Mouse (Mus musculus) limb, embryonic 11.5 days (tissue): ENCODE results near the gene Ndufs7. TPM values are rescaled to one million over a fixed set of nuclear protein-coding genes. Genes with fewer than 3 reads are reported as not detected.
A peak's percentile ranks its signal among the peaks of the same experiment; 100 is the strongest.

Source experiments
- ATAC-seq: fragments of 200-750 bp; cut with Nextera tagmentation; 2 replicates; pipeline ENCODE4 v1.8.0; 2017; ENCODE audit warnings: low read depth; ENCODE audit not compliant: insufficient number of reproducible peaks, low FRiP score, low TSS enrichment
- DNase-seq: peaks from one replicate; pipeline ENCODE4 v3.0.0-alpha.2; 2015; ENCODE audit warnings: low spot score
- H3K27ac ChIP-seq: fragments of 300-500 bp; sonication (generic); replicated peaks from 2 replicates; pipeline ENCODE4 v1.5.1; 2014; ENCODE audit warnings: low read depth, mild to moderate bottlenecking, low read length
- H3K27me3 ChIP-seq: fragments of 300-500 bp; sonication (generic); 2 replicates; pipeline ENCODE4 v1.6.1; 2014; ENCODE audit warnings: mild to moderate bottlenecking, low read length, mixed read lengths; ENCODE audit not compliant: control insufficient read depth, insufficient read depth
- H3K36me3 ChIP-seq: fragments of 300-500 bp; sonication (generic); 2 replicates; pipeline ENCODE4 v1.6.1; 2014; ENCODE audit warnings: mild to moderate bottlenecking, low read length, moderate library complexity, mixed read lengths; ENCODE audit not compliant: control insufficient read depth, insufficient read depth
- H3K4me1 ChIP-seq: fragments of 300-500 bp; sonication (generic); 2 replicates; pipeline ENCODE4 v1.6.1; 2014; ENCODE audit warnings: low read length, mixed read lengths; ENCODE audit not compliant: control insufficient read depth, insufficient read depth
- H3K4me2 ChIP-seq: fragments of 300-500 bp; sonication (generic); 2 replicates; pipeline ENCODE4 v1.6.1; 2014; ENCODE audit warnings: low read depth, mild to moderate bottlenecking, moderate library complexity; ENCODE audit not compliant: severe bottlenecking
- H3K4me3 ChIP-seq: fragments of 300-500 bp; sonication (generic); 2 replicates; pipeline ENCODE4 v1.5.1; 2014; ENCODE audit warnings: low read depth, low read length
- H3K9ac ChIP-seq: fragments of 300-500 bp; sonication (generic); 2 replicates; pipeline ENCODE4 v1.6.1; 2014; ENCODE audit warnings: mild to moderate bottlenecking, low read length
- H3K9me3 ChIP-seq: fragments of 300-500 bp; sonication (generic); 2 replicates; pipeline ENCODE4 v1.6.1; 2016; ENCODE audit warnings: low read length; ENCODE audit not compliant: control insufficient read depth
- WGBS: fragments of 180-500 bp; shearing (Covaris S2); extraction: QIAGEN DNeasy Blood & Tissue Kit; methylation state at CpG from one replicate; pipeline ENCODE4 v1.1.7; 2014; 5-methylcytosine and 5-hydroxymethylcytosine counted together
- polyA plus RNA-seq: library from polyadenylated mRNA; unstranded; fragments of >200 nt; fragmentation: Nextera tagmentation; extraction: Ambion mirVana; gene quantifications from 2 replicates; pipeline ENCODE4 v1.2.1, GENCODE M21; 2014

The Ndufs7 gene
- polyA plus RNA-seq, 1 experiment from 2014 or later, result 281 TPM

DNA sequence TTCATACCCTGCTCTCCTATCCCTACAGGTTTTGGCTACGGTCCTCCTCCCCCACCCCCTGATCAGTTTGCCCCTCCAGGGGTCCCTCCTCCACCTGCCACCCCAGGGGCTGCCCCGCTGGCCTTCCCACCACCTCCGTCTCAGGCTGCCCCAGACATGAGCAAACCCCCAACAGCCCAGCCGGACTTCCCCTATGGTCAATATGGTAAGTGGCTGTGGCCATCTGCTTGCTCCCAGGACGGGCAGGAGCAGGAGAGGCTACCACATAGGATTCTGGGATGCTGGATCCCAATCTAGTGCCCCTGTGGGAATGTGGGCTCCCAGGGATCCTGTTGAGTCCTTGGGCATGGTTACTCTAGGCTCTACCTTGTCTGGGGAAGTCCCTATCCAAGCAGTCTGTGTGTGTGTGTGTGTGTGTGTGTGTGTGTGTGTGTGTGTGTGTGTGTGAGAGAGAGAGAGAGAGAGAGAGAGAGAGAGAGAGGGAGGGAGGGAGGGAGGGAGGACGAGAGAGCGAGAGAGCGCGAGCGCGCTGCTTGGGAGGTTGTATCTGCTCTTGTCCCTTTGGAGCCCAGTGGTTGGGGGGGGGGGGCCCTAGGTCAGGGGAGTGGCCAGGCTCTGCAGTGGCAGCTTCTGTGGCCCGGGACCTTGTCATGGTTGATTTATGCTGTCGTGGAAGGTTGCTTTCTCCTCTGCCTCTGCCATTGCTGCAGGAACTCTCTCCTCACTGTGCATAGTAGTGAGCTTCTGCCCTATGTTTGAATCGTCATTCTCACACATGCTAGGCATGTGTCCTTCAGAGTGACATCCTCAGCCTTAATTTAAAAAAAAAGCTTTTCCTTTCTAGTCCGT, 36.5 kb downstream of the Ndufs7 start:
- ATAC-seq (no peak), DNase-seq (no peak)
- Histone ChIP-seq H3K4me1 (no peaks in the 10 kb centered on the region), H3K9me3 (no peaks in the 10 kb centered on the region), H3K4me2 (no peak overlapping the region), H3K27ac (no peak overlapping the region), H3K4me3 (no peak overlapping the region), H3K9ac (no peak overlapping the region), H3K27me3 (no peaks in the 10 kb centered on the region), H3K36me3 (peaks cover 31% of the 10 kb centered on the region)
- 83% methylated on average over 13 of the region's 15 CpGs for WGBS

DNA sequence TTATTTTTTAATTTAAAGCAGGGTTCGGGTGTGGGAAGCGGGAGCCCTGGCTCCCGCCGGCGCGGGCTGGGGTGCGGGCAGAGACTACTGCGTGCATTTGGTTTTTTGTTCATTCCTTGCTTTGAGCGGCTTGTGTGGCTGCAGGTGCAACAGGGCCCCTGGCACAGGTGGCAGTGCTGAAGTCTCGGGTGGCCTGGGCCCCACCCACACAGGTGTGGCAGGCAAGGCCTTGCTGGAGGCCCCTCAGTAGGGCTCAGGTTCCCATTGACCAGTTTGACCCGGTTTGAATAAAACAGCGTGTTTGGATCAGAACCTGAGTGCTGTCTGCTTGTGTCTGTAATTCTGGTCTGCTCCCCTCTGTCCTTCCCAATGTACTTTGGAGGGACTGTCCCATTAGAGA, 39.2 kb downstream of the Ndufs7 start:
- WGBS, result 96% methylated on average over 12 of the region's 12 CpGs

GRCm38 (mm10) chr10:80288657-80289056, 39.7 kb downstream of the Ndufs7 start:
- H3K4me1 ChIP-seq, result peaks cover 11% of the 10 kb centered on the region
- DNase-seq (no peak), ATAC-seq (no peak)
- H3K36me3 ChIP-seq, result peaks cover 23% of the 10 kb centered on the region
- no peak overlapping the region for H3K4me2 ChIP-seq
- no peaks in the 10 kb centered on the region for H3K27me3 ChIP-seq
- no peak overlapping the region for H3K27ac ChIP-seq
- 70% methylated on average over 8 of the region's 8 CpGs for WGBS
- no peaks in the 10 kb centered on the region for H3K9me3 ChIP-seq
- no peak overlapping the region for H3K4me3 ChIP-seq
- no peak overlapping the region; the same call in 1 of the 2 replicates for H3K9ac ChIP-seq

More for the DNA sequence above, 39.2 kb downstream of the Ndufs7 start:
- peaks cover 23% of the 10 kb centered on the region for H3K36me3 ChIP-seq
- peaks cover 6% of the 10 kb centered on the region for H3K4me1 ChIP-seq
- no peak overlapping the region for H3K4me3 ChIP-seq
- no peak overlapping the region for H3K27ac ChIP-seq
- no peak for DNase-seq
- no peaks in the 10 kb centered on the region for H3K9me3 ChIP-seq
- no peak overlapping the region for H3K9ac ChIP-seq
- no peaks in the 10 kb centered on the region for H3K27me3 ChIP-seq
- ATAC-seq, result no peak
- H3K4me2 ChIP-seq, result no peak overlapping the region

- H3K4me1 ChIP-seq, result peaks cover 29% of the 10 kb centered on the region
- under 1% methylated on average over 69 of the region's 72 CpGs for WGBS
Observed at GRCm38 (mm10) chr10:80292251-80293146, 43.6 kb downstream of the Ndufs7 start, which contains the start of gene Rps15. TSS of gene Rps15 (plus strand) at chr10:80292453.

DNA sequence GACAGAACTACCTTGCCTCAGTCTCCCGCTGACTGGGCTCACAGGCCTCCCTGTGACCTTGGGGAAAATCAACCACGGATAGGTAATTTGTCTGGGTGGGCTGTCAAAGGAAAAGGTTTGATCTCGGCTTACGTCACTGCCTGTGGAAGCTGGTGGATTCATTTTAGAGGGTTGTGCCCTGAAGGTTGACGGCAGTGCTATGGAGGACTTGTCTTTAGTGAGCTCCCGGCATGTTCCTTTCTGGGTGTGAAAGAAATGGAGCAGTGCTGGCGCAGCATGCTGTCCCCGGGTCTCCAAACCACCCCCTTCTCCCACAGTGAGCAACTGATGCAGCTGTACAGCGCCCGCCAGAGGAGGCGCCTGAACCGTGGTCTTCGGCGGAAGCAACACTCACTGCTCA, 44.4 kb downstream of the Ndufs7 start:
- ATAC-seq (no peak), DNase-seq (no peak)
- peak overlapping the region; percentile 98 for H3K4me3 ChIP-seq
- peak overlapping the region; percentile 94 for H3K27ac ChIP-seq
- no peaks in the 10 kb centered on the region for H3K9me3 ChIP-seq
- peaks cover 6% of the 10 kb centered on the region for H3K27me3 ChIP-seq
- peaks cover 29% of the 10 kb centered on the region for H3K4me1 ChIP-seq
- H3K4me2 ChIP-seq, result peak overlapping the region; percentile 99
- H3K9ac ChIP-seq, result peak overlapping the region; percentile 99
- peaks cover 16% of the 10 kb centered on the region; the same call in 1 of the 2 replicates for H3K36me3 ChIP-seq
- 29% methylated on average over 14 of the region's 14 CpGs for WGBS

More at GRCm38 (mm10) chr10:80292251-80293146, 43.6 kb downstream of the Ndufs7 start, which contains the start of gene Rps15:
- H3K9me3 ChIP-seq, result no peaks in the 10 kb centered on the region
- H3K27ac ChIP-seq, result peak within 1 kb of the TSS; percentile 94
- peak; percentile 96 for DNase-seq
- H3K36me3 ChIP-seq, result peaks cover 16% of the 10 kb centered on the region; the same call in 1 of the 2 replicates
- peak within 1 kb of the TSS; percentile 99 for H3K9ac ChIP-seq
- H3K4me2 ChIP-seq, result peak within 1 kb of the TSS; percentile 99
- ATAC-seq, result peak; percentile 73
- peak within 1 kb of the TSS; percentile 98 for H3K4me3 ChIP-seq
- H3K27me3 ChIP-seq, result no peaks in the 10 kb centered on the region; the same call in 1 of the 2 replicates

- no peak for DNase-seq
- 71% methylated on average over 4 of the region's 4 CpGs for WGBS
- no peak overlapping the region for H3K27ac ChIP-seq
- peaks cover 14% of the 10 kb centered on the region; the same call in 1 of the 2 replicates for H3K36me3 ChIP-seq
- H3K4me1 ChIP-seq, result peaks cover 29% of the 10 kb centered on the region
- H3K9ac ChIP-seq, result no peak overlapping the region
- H3K27me3 ChIP-seq, result peaks cover 14% of the 10 kb centered on the region
- no peaks in the 10 kb centered on the region for H3K9me3 ChIP-seq
- no peak overlapping the region for H3K4me3 ChIP-seq
- H3K4me2 ChIP-seq, result no peak overlapping the region
- ATAC-seq, result no peak
Observed at GRCm38 (mm10) chr10:80294311-80294710, 45.4 kb downstream of the Ndufs7 start.

- Histone ChIP-seq H3K36me3 (peaks cover 14% of the 10 kb centered on the region; the same call in 1 of the 2 replicates), H3K4me1 (peaks cover 29% of the 10 kb centered on the region), H3K4me2 (peak overlapping the region; percentile 2; the same call in 1 of the 2 replicates), H3K27me3 (peaks cover 20% of the 10 kb centered on the region), H3K9ac (no peak overlapping the region), H3K4me3 (no peak overlapping the region; the same call in 1 of the 2 replicates), H3K9me3 (no peaks in the 10 kb centered on the region), H3K27ac (no peak overlapping the region)
- DNase-seq (no peak), ATAC-seq (no peak)
- WGBS, result 44% methylated on average over 7 of the region's 7 CpGs
Observed at GRCm38 (mm10) chr10:80294788-80295303, 45.9 kb downstream of the Ndufs7 start.
